30 mouse cellular contexts compared by ENCODE assay signal in genomic region chr7:142357566-142357965, GRCm38 (mm10). TPM values are rescaled to one million over a fixed set of nuclear protein-coding genes. Genes with fewer than 3 reads are reported as not detected.
DNase-seq lines count a peak whose midpoint lies in the region; ATAC-seq and TF ChIP-seq lines count a peak whose summit lies in the region.
"Had no signal": no experiment of that assay in that cellular context is flagged by ENCODE, and none has a peak within 500 bp of the region (broad histone marks: within the 10 kb centered on the region; RNA-seq: fewer than 3 reads in every experiment).

No protein-coding gene starts in this region.

- ATAC-seq in hindbrain, postnatal 0 days = no peak
- no peak for ATAC-seq in intestine, embryonic 15.5 days
- ATAC-seq in neural tube, embryonic 15.5 days (ENCODE audit: low FRiP score) = no peak
- ATAC-seq: activated CD4-positive, CD25-positive, alpha-beta regulatory T cell, adult 4 months; CD4-positive, CD25-positive, alpha-beta regulatory T cell, adult 4 months; forebrain, embryonic 13.5 days; forebrain, embryonic 15.5 days; forebrain, postnatal 0 days; Patski had no signal

- H3K36me3 ChIP-seq in thymus, adult 2 months (ENCODE audit: control insufficient read depth, insufficient read depth, low read length) = no peaks in the 10 kb centered on the region
- H3K36me3 ChIP-seq in CH12.LX (replicated peaks in 1 of 2; ENCODE audit: control insufficient read depth in 1 of 2, insufficient read depth in 1 of 2, low read length in 1 of 2) = no peaks in the 10 kb centered on the region
- H3K36me3 ChIP-seq in hindbrain, postnatal 0 days (ENCODE audit: insufficient read depth, low read length) = no peaks in the 10 kb centered on the region
- no peaks in the 10 kb centered on the region for H3K36me3 ChIP-seq in intestine, embryonic 15.5 days
- H3K36me3 ChIP-seq in neural tube, embryonic 15.5 days = no peaks in the 10 kb centered on the region
- H3K36me3 ChIP-seq: embryonic facial prominence, embryonic 10.5 days; embryonic facial prominence, embryonic 12.5 days; forebrain, embryonic 15.5 days had no signal

- dilution Hi-C loops in CH12.LX (cut with MboI; ENCODE audit: extremely low pct_ligation_motif_present, extremely low pct_unique_long_range_greater_than_20kb, low sequenced_read_pairs) = no loop called here

- no peak for TF ChIP-seq POLR2A in thymus, adult 2 months (IDR thresholded peaks at IDR 0.05; ENCODE audit: control insufficient read depth, extremely low read depth, insufficient read depth, low read length, poor library complexity)
- TF ChIP-seq POLR2A in CH12.LX (IDR thresholded peaks at IDR 0.05; ENCODE audit: low read depth, low read length) = no peak

- peaks cover 34% of the 10 kb centered on the region for H3K4me1 ChIP-seq in thymus, adult 2 months (replicated peaks; ENCODE audit: control insufficient read depth, insufficient read depth, low read length)
- H3K4me1 ChIP-seq in CH12.LX (ENCODE audit: control insufficient read depth in 1 of 2, insufficient read depth in 2 of 2) = peaks cover 0 to 25% of the 10 kb centered on the region in 2 experiments; a peak in 2 of 4 replicates
- H3K4me1 ChIP-seq in hindbrain, postnatal 0 days (ENCODE audit: insufficient read depth, low read length) = no peaks in the 10 kb centered on the region
- H3K4me1 ChIP-seq in intestine, embryonic 15.5 days (replicated peaks) = 0 out of 2 replicates have a peak, but pooled peaks cover 2% of the 10 kb centered on the region
- no peaks in the 10 kb centered on the region for H3K4me1 ChIP-seq in neural tube, embryonic 15.5 days
- H3K4me1 ChIP-seq: forebrain, embryonic 13.5 days had no signal

- no peaks in the 10 kb centered on the region for H3K9me3 ChIP-seq in CH12.LX (replicated peaks; ENCODE audit: low read length)
- no peaks in the 10 kb centered on the region for H3K9me3 ChIP-seq in hindbrain, postnatal 0 days (ENCODE audit: low read length)
- H3K9me3 ChIP-seq in intestine, embryonic 15.5 days = no peaks in the 10 kb centered on the region
- no peaks in the 10 kb centered on the region for H3K9me3 ChIP-seq in neural tube, embryonic 15.5 days (replicated peaks)
- H3K9me3 ChIP-seq: embryonic facial prominence, embryonic 10.5 days; embryonic facial prominence, embryonic 12.5 days; forebrain, embryonic 13.5 days; forebrain, embryonic 15.5 days had no signal

- peak; percentile 76 for DNase-seq in thymus, postnatal 0 days (ENCODE audit: low spot score)
- no peak for DNase-seq in thymus, adult 2 months
- DNase-seq in A20 (ENCODE audit: low read depth, low spot score) (peak; percentile 77), CH12.LX (ENCODE audit: extremely low read depth) (no peak)
- DNase-seq in thymus, postnatal 25 days = peak; percentile 26
- DNase-seq in hindbrain, postnatal 0 days (ENCODE audit: low spot score) = no peak
- DNase-seq: adrenal gland, adult 8-10 months; adrenal gland, postnatal 14 days; adrenal gland, postnatal 36 days; B cell, adult 2 months; cerebellum, adult 11-12 months; cerebellum, adult 2 months; cerebellum, adult 9-11 months; cerebellum, postnatal 14 days; cerebellum, postnatal 36 days; forebrain, postnatal 0 days had no signal

- no peak for TF ChIP-seq RAD21 in CH12.LX (IDR thresholded peaks at IDR 0.05; ENCODE audit: low read depth, low read length)

- H3K27ac ChIP-seq in thymus, adult 2 months (ENCODE audit: control insufficient read depth, insufficient read depth, low read length) = no peak overlapping the region
- no peak overlapping the region for H3K27ac ChIP-seq in CH12.LX (ENCODE audit: insufficient read depth, low read depth)
- no peak overlapping the region for H3K27ac ChIP-seq in hindbrain, postnatal 0 days
- no peak overlapping the region for H3K27ac ChIP-seq in intestine, embryonic 15.5 days
- no peak overlapping the region for H3K27ac ChIP-seq in neural tube, embryonic 15.5 days (replicated peaks)
- H3K27ac ChIP-seq: embryonic facial prominence, embryonic 10.5 days; embryonic facial prominence, embryonic 12.5 days; forebrain, embryonic 13.5 days; forebrain, embryonic 15.5 days had no signal

- no peaks in the 10 kb centered on the region for H3K27me3 ChIP-seq in thymus, adult 2 months (ENCODE audit: control insufficient read depth, insufficient read depth, low read length)
- peaks cover 24% of the 10 kb centered on the region for H3K27me3 ChIP-seq in CH12.LX (replicated peaks)
- no peaks in the 10 kb centered on the region for H3K27me3 ChIP-seq in hindbrain, postnatal 0 days (ENCODE audit: insufficient read depth, low read length)
- H3K27me3 ChIP-seq in intestine, embryonic 15.5 days (replicated peaks) = no peaks in the 10 kb centered on the region
- H3K27me3 ChIP-seq in neural tube, embryonic 15.5 days (replicated peaks) = no peaks in the 10 kb centered on the region
- H3K27me3 ChIP-seq: forebrain, embryonic 13.5 days; forebrain, embryonic 15.5 days; Patski had no signal

- H3K4me2 ChIP-seq in CH12.LX (ENCODE audit: insufficient read depth, low read depth, poor library complexity, severe bottlenecking) = no peak overlapping the region
- no peak overlapping the region for H3K4me2 ChIP-seq in hindbrain, postnatal 0 days (ENCODE audit: low read depth, low read length)
- H3K4me2 ChIP-seq in intestine, embryonic 15.5 days (replicated peaks) = no peak overlapping the region
- no peak overlapping the region for H3K4me2 ChIP-seq in neural tube, embryonic 15.5 days
- H3K4me2 ChIP-seq: embryonic facial prominence, embryonic 12.5 days; forebrain, embryonic 13.5 days; forebrain, embryonic 15.5 days had no signal

- in situ Hi-C loops in CH12.LX (cut with MboI; ENCODE audit: low pct_ligation_motif_present, low pct_unique_long_range_greater_than_20kb, low sequenced_read_pairs) = no loop called here

- no peak for TF ChIP-seq CTCF in thymus, adult 2 months (IDR thresholded peaks at IDR 0.05; ENCODE audit: borderline replicate concordance, control insufficient read depth, extremely low read depth, insufficient read depth, low read length, poor library complexity)
- TF ChIP-seq CTCF in CH12.LX (conservative IDR thresholded peaks at IDR 0.05 in 1 of 2, IDR thresholded peaks at IDR 0.05 in 1 of 2; ENCODE audit: low read depth in 2 of 2, low read length in 2 of 2) = no peak
- TF ChIP-seq CTCF in hindbrain, postnatal 0 days (IDR thresholded peaks at IDR 0.05; ENCODE audit: low read depth) = no peak

- H3K4me3 ChIP-seq in thymus, adult 2 months (ENCODE audit: control insufficient read depth, insufficient read depth, low read length) = no peak overlapping the region
- H3K4me3 ChIP-seq in CH12.LX (replicated peaks in 1 of 3; ENCODE audit: low read depth in 2 of 3, low read length in 2 of 3, poor library complexity in 1 of 3) = no peak overlapping the region
- H3K4me3 ChIP-seq in hindbrain, postnatal 0 days (ENCODE audit: low read length) = no peak overlapping the region
- no peak overlapping the region for H3K4me3 ChIP-seq in intestine, embryonic 15.5 days (replicated peaks)
- H3K4me3 ChIP-seq in neural tube, embryonic 15.5 days (replicated peaks) = no peak overlapping the region
- H3K4me3 ChIP-seq: embryonic facial prominence, embryonic 10.5 days; embryonic facial prominence, embryonic 12.5 days; forebrain, embryonic 13.5 days; forebrain, embryonic 15.5 days had no signal

- H3K9ac ChIP-seq in CH12.LX (ENCODE audit: insufficient read depth, low read depth) = no peak overlapping the region
- H3K9ac ChIP-seq in hindbrain, postnatal 0 days (replicated peaks; ENCODE audit: low read length) = no peak overlapping the region
- no peak overlapping the region for H3K9ac ChIP-seq in intestine, embryonic 15.5 days
- no peak overlapping the region for H3K9ac ChIP-seq in neural tube, embryonic 15.5 days (replicated peaks)
- H3K9ac ChIP-seq: embryonic facial prominence, embryonic 12.5 days; forebrain, embryonic 13.5 days; forebrain, embryonic 15.5 days; forebrain, postnatal 0 days had no signal

- TF ChIP-seq EP300 in CH12.LX (IDR thresholded peaks at IDR 0.05; ENCODE audit: low read length) = no peak

- no peaks in the 10 kb centered on the region for H3K79me2 ChIP-seq in CH12.LX (replicated peaks; ENCODE audit: control insufficient read depth, extremely low read depth, insufficient read depth, poor library complexity, severe bottlenecking)

- 25% methylated on average over 3 of the region's 3 CpGs for WGBS in thymus, adult 2 months
- WGBS in hindbrain, postnatal 0 days = 85% methylated on average over 3 of the region's 3 CpGs
- WGBS in intestine, embryonic 15.5 days = 67% methylated on average over 3 of the region's 3 CpGs
- 83% methylated on average over 3 of the region's 3 CpGs for WGBS in neural tube, embryonic 15.5 days

RNA-seq across cellular contexts. Expression of gene Ifitm10, which starts 16.0 kb away (rescaled TPM):
- 8.5 and 10.6 TPM in 2 replicates for polyA plus RNA-seq in thymus, postnatal 0 days (2015; fragmentation: Nextera tagmentation; extraction: Ambion mirVana)
- 10.8 and 14.8 TPM in 2 replicates for polyA plus RNA-seq in thymus, adult 2 months (2012; rRNA removed)
- total RNA-seq in CH12.LX (2012; rRNA removed) (not detected in 2 replicates), CH12.LX (2014; rRNA removed) (not detected in 2 replicates)
- polyA plus RNA-seq in CH12.LX (2012; ENCODE audit: insufficient read length, low read depth) = not detected in 2 replicates
- total RNA-seq in hindbrain, postnatal 0 days (2014; rRNA removed) = 22.7 and 25.4 TPM in 2 replicates
- 17.2 and 19.9 TPM in 2 replicates for polyA plus RNA-seq in hindbrain, postnatal 0 days (2015; fragmentation: Nextera tagmentation; extraction: Ambion mirVana)
- polyA plus RNA-seq in intestine, embryonic 15.5 days (2015; fragmentation: Nextera tagmentation; extraction: Ambion mirVana) = 1.9 and 2.0 TPM in 2 replicates
- polyA plus RNA-seq in neural tube, embryonic 15.5 days (2015; fragmentation: Nextera tagmentation; extraction: Ambion mirVana) = 13.5 and 14.7 TPM in 2 replicates

RNA-seq across cellular contexts. Expression of gene Gm49369, which starts 24.9 kb away (rescaled TPM):
- 5.1 TPM in 1 of 2 replicates, not detected in the other for polyA plus RNA-seq in thymus, postnatal 0 days (2015; fragmentation: Nextera tagmentation; extraction: Ambion mirVana)
- polyA plus RNA-seq in thymus, adult 2 months (2012; rRNA removed) = 0.23 and 0.31 TPM in 2 replicates
- total RNA-seq in CH12.LX (2012; rRNA removed) (8.4 TPM in 1 of 2 replicates, not detected in the other), CH12.LX (2014; rRNA removed) (not detected in 2 replicates)
- 5.2 and 38.7 TPM in 2 replicates for polyA plus RNA-seq in CH12.LX (2012; ENCODE audit: insufficient read length, low read depth)
- 1.0 TPM in 1 of 2 replicates, not detected in the other for total RNA-seq in hindbrain, postnatal 0 days (2014; rRNA removed)
- polyA plus RNA-seq in hindbrain, postnatal 0 days (2015; fragmentation: Nextera tagmentation; extraction: Ambion mirVana) = 2.1 and 2.9 TPM in 2 replicates
- 1.2 and 1.9 TPM in 2 replicates for polyA plus RNA-seq in intestine, embryonic 15.5 days (2015; fragmentation: Nextera tagmentation; extraction: Ambion mirVana)
- not detected in 2 replicates for polyA plus RNA-seq in neural tube, embryonic 15.5 days (2015; fragmentation: Nextera tagmentation; extraction: Ambion mirVana)
- polyA plus RNA-seq: activated CD4-positive, CD25-positive, alpha-beta regulatory T cell, adult 4 months; CD4-positive, CD25-positive, alpha-beta regulatory T cell, adult 4 months; embryonic facial prominence, embryonic 10.5 days; embryonic facial prominence, embryonic 12.5 days; forebrain, embryonic 11.5 days; forebrain, embryonic 13.5 days; forebrain, postnatal 0 days had no signal

RNA-seq across cellular contexts. Expression of gene Ctsd, which starts 30.3 kb away (rescaled TPM):
- polyA plus RNA-seq in thymus, postnatal 0 days (2015; fragmentation: Nextera tagmentation; extraction: Ambion mirVana) = 395 and 403 TPM in 2 replicates
- 762 and 992 TPM in 2 replicates for polyA plus RNA-seq in thymus, adult 2 months (2012; rRNA removed)
- total RNA-seq in CH12.LX (2012; rRNA removed) = 100 and 107 TPM in 2 replicates
- 54.2 and 61.2 TPM in 2 replicates for total RNA-seq in CH12.LX (2014; rRNA removed)
- 97.6 and 104 TPM in 2 replicates for polyA plus RNA-seq in CH12.LX (2012; ENCODE audit: insufficient read length, low read depth)
- 638 and 755 TPM in 2 replicates for total RNA-seq in hindbrain, postnatal 0 days (2014; rRNA removed)
- polyA plus RNA-seq in hindbrain, postnatal 0 days (2015; fragmentation: Nextera tagmentation; extraction: Ambion mirVana) = 400 and 402 TPM in 2 replicates
- polyA plus RNA-seq in intestine, embryonic 15.5 days (2015; fragmentation: Nextera tagmentation; extraction: Ambion mirVana) = 282 and 329 TPM in 2 replicates
- 304 and 310 TPM in 2 replicates for polyA plus RNA-seq in neural tube, embryonic 15.5 days (2015; fragmentation: Nextera tagmentation; extraction: Ambion mirVana)

RNA-seq across cellular contexts. Expression of gene Krtap5-4, which starts 54.2 kb away (rescaled TPM):
- not detected in 2 replicates for polyA plus RNA-seq in thymus, postnatal 0 days (2015; fragmentation: Nextera tagmentation; extraction: Ambion mirVana)
- not detected in 2 replicates for polyA plus RNA-seq in thymus, adult 2 months (2012; rRNA removed)
- total RNA-seq in CH12.LX (2012; rRNA removed) (not detected in 2 replicates), CH12.LX (2014; rRNA removed) (not detected in 2 replicates)
- not detected in 2 replicates for polyA plus RNA-seq in CH12.LX (2012; ENCODE audit: insufficient read length, low read depth)
- not detected in 2 replicates for total RNA-seq in hindbrain, postnatal 0 days (2014; rRNA removed)
- not detected in 2 replicates for polyA plus RNA-seq in hindbrain, postnatal 0 days (2015; fragmentation: Nextera tagmentation; extraction: Ambion mirVana)
- not detected in 2 replicates for polyA plus RNA-seq in intestine, embryonic 15.5 days (2015; fragmentation: Nextera tagmentation; extraction: Ambion mirVana)
- polyA plus RNA-seq in neural tube, embryonic 15.5 days (2015; fragmentation: Nextera tagmentation; extraction: Ambion mirVana) = not detected in 2 replicates
- total RNA-seq: adrenal gland, adult 18-20 months; adrenal gland, adult 8-10 months; adrenal gland, postnatal 14 days; adrenal gland, postnatal 36 days; ES-E14; forebrain, postnatal 0 days had no signal
- polyA plus RNA-seq: activated CD4-positive, CD25-positive, alpha-beta regulatory T cell, adult 4 months; CD4-positive, CD25-positive, alpha-beta regulatory T cell, adult 4 months; cerebellum, adult 2 months; cortical plate, adult 2 months; embryonic facial prominence, embryonic 10.5 days; embryonic facial prominence, embryonic 12.5 days; embryonic facial prominence, embryonic 14.5 days; forebrain, embryonic 11.5 days; forebrain, embryonic 13.5 days; forebrain, embryonic 15.5 days; forebrain, postnatal 0 days; Patski had no signal

Comparison
In these comparisons a context has a peak if more than half of its experiments do, and no peak if none do; other contexts are left out.
1. DNase-seq: peak in thymus, postnatal 0 days (single experiment), A20 (single experiment) and thymus, postnatal 25 days (single experiment); none in thymus, adult 2 months (single experiment), CH12.LX (single experiment) and hindbrain, postnatal 0 days (single experiment).